Mouse (Mus musculus): Measurements from ENCODE around the gene Gdpd4. TPM values are rescaled to one million over a fixed set of nuclear protein-coding genes. Genes with fewer than 3 reads are reported as not detected.

Gdpd4 gene
- total and polyA plus RNA-seq, 3 experiments: not detected

DNA sequence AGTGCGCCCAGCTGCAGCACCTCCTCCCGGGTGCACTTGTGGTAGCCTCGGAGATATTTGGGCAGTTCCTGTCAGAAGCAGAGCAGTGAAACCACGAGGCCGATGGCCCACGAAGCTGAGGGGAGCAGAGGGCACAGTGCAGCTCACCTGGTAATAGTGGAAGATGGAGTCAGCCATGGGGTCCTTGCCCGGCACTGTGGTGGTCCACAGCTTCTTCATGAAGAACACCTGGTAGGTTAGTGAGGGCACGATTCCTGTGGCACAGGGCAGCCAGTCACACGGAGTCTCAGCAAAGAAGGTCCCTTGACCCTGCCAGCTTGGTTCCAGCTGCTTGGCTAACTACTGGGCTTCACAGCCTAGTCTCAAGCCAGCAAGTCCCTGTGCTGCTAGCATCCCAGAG, 134.7 kb downstream of the Gdpd4 start:
- DNase-seq (ENCODE audit: low read depth, low spot score): no peak
- Histone ChIP-seq H3K36me3 (ENCODE audit: control insufficient read depth in 1 of 2, insufficient read depth in 2 of 2, low read length in 2 of 2) (no peaks in the 10 kb centered on the region), H3K79me2 (ENCODE audit: control insufficient read depth, insufficient read depth, low read length, poor library complexity) (no peaks in the 10 kb centered on the region), H3K4me3 (ENCODE audit: control insufficient read depth in 1 of 2, insufficient read depth in 1 of 2, low read depth in 2 of 2, low read length in 2 of 2) (no peak overlapping the region), H3K27me3 (ENCODE audit: control insufficient read depth in 1 of 2, insufficient read depth in 2 of 2, low read length in 2 of 2) (no peaks in the 10 kb centered on the region), H3K9me3 (replicated peaks; ENCODE audit: insufficient read depth, low read length) (no peaks in the 10 kb centered on the region), H3K27ac (ENCODE audit: control insufficient read depth, low read depth, low read length) (no peak overlapping the region), H3K9ac (ENCODE audit: control insufficient read depth, low read depth, low read length, poor library complexity, severe bottlenecking) (no peak overlapping the region), H3K4me1 (ENCODE audit: control insufficient read depth in 1 of 2, insufficient read depth in 2 of 2, low read length in 2 of 2) (no peaks in the 10 kb centered on the region)
- TF ChIP-seq SMC3 (IDR thresholded peaks at IDR 0.05; ENCODE audit: low read depth, low read length) (no peak), E2F4 (IDR thresholded peaks at IDR 0.05; ENCODE audit: borderline replicate concordance, low read depth, low read length) (no peak), MAX (IDR thresholded peaks at IDR 0.05; ENCODE audit: low read length) (no peak), MAZ (IDR thresholded peaks at IDR 0.05; ENCODE audit: low read depth, low read length) (no peak), POLR2AphosphoS2 (IDR thresholded peaks at IDR 0.05; ENCODE audit: low read length) (no peak), MAFK (IDR thresholded peaks at IDR 0.05; ENCODE audit: borderline replicate concordance, low read depth, low read length) (no peak)

- DNase-seq (ENCODE audit: low read depth, low spot score): no peak
- H3K9me3 ChIP-seq (replicated peaks; ENCODE audit: insufficient read depth, low read length): no peaks in the 10 kb centered on the region
- H3K79me2 ChIP-seq (ENCODE audit: control insufficient read depth, insufficient read depth, low read length, poor library complexity): no peaks in the 10 kb centered on the region
- H3K27me3 ChIP-seq (ENCODE audit: control insufficient read depth in 1 of 2, insufficient read depth in 2 of 2, low read length in 2 of 2): no peaks in the 10 kb centered on the region
- no peaks in the 10 kb centered on the region for H3K36me3 ChIP-seq (ENCODE audit: control insufficient read depth in 1 of 2, insufficient read depth in 2 of 2, low read length in 2 of 2)
- H3K4me1 ChIP-seq (ENCODE audit: control insufficient read depth in 1 of 2, insufficient read depth in 2 of 2, low read length in 2 of 2): no peaks in the 10 kb centered on the region
- TF ChIP-seq POLR2AphosphoS5 (IDR thresholded peaks at IDR 0.05; ENCODE audit: borderline replicate concordance, low read depth, low read length): no peak
- no peak for TF ChIP-seq MAFK (IDR thresholded peaks at IDR 0.05; ENCODE audit: borderline replicate concordance, low read depth, low read length)
- no peak for TF ChIP-seq USF1 (IDR thresholded peaks at IDR 0.05; ENCODE audit: low read depth, low read length)
- TF ChIP-seq TCF12 (IDR thresholded peaks at IDR 0.05; ENCODE audit: low read depth, low read length): no peak
- no peak for TF ChIP-seq E2F4 (IDR thresholded peaks at IDR 0.05; ENCODE audit: borderline replicate concordance, low read depth, low read length)
- no peak for TF ChIP-seq ZKSCAN1 (IDR thresholded peaks at IDR 0.05; ENCODE audit: low read depth, low read length)
- no peak for TF ChIP-seq TBP (IDR thresholded peaks at IDR 0.05; ENCODE audit: low read depth, low read length)
- no peak for TF ChIP-seq HCFC1 (IDR thresholded peaks at IDR 0.05; ENCODE audit: low read depth, low read length)
- TF ChIP-seq ZNF384 (IDR thresholded peaks at IDR 0.05; ENCODE audit: low read depth, low read length): no peak
- H3K4me3 ChIP-seq (ENCODE audit: control insufficient read depth in 1 of 2, insufficient read depth in 1 of 2, low read depth in 2 of 2, low read length in 2 of 2): no peak overlapping the region
- no peak overlapping the region for H3K27ac ChIP-seq (ENCODE audit: control insufficient read depth, low read depth, low read length)
- H3K9ac ChIP-seq (ENCODE audit: control insufficient read depth, low read depth, low read length, poor library complexity, severe bottlenecking): no peak overlapping the region
Observed at GRCm38 (mm10) chr7:98054942-98055341, 135.2 kb downstream of the Gdpd4 start.

DNA sequence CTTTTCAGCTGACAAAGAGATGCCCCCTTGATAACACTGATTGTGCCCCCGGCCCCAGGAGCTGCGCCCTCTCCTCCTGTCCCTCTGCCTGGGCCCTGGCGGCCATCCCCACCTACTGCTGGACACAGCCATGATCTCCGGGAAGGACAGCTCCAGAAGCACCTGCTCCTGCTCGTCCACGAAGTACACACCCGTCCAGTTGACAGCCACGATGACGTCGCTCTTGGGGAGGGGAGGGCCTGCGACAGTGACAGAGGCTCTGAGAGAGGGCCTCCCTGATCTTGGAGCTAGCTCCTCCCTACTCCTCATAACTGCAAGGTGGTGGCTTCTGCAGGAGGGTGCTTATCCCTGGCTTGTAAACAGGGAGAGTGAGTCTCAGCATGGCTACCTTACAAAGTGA, 146.5 kb downstream of the Gdpd4 start:
- Histone ChIP-seq H3K9me3 (replicated peaks; ENCODE audit: insufficient read depth, low read length) (no peaks in the 10 kb centered on the region), H3K4me1 (ENCODE audit: control insufficient read depth in 1 of 2, insufficient read depth in 2 of 2, low read length in 2 of 2) (no peaks in the 10 kb centered on the region), H3K4me3 (ENCODE audit: control insufficient read depth in 1 of 2, insufficient read depth in 1 of 2, low read depth in 2 of 2, low read length in 2 of 2) (no peak overlapping the region), H3K27me3 (ENCODE audit: control insufficient read depth in 1 of 2, insufficient read depth in 2 of 2, low read length in 2 of 2) (no peaks in the 10 kb centered on the region), H3K27ac (ENCODE audit: control insufficient read depth, low read depth, low read length) (no peak overlapping the region), H3K79me2 (ENCODE audit: control insufficient read depth, insufficient read depth, low read length, poor library complexity) (no peaks in the 10 kb centered on the region), H3K9ac (ENCODE audit: control insufficient read depth, low read depth, low read length, poor library complexity, severe bottlenecking) (no peak overlapping the region), H3K36me3 (ENCODE audit: control insufficient read depth in 1 of 2, insufficient read depth in 2 of 2, low read length in 2 of 2) (no peaks in the 10 kb centered on the region)
- DNase-seq (ENCODE audit: low read depth, low spot score): no peak
- no peak for TF ChIP-seq GABPA (IDR thresholded peaks at IDR 0.05; ENCODE audit: low read depth, low read length)
- TF ChIP-seq CTCF (IDR thresholded peaks at IDR 0.05 in 2 of 3, conservative IDR thresholded peaks at IDR 0.05 in 1 of 3; ENCODE audit: control insufficient read depth in 1 of 3, insufficient read depth in 1 of 3, low read depth in 2 of 3, low read length in 3 of 3, poor library complexity in 1 of 3, severe bottlenecking in 1 of 3): no peak
- TF ChIP-seq ZNF384 (IDR thresholded peaks at IDR 0.05; ENCODE audit: low read depth, low read length): no peak
- no peak for TF ChIP-seq ELF1 (IDR thresholded peaks at IDR 0.05; ENCODE audit: low read depth, low read length)
- no peak for TF ChIP-seq EP300 (IDR thresholded peaks at IDR 0.05; ENCODE audit: low read depth in 1 of 2, low read length in 2 of 2)
- TF ChIP-seq RCOR1 (IDR thresholded peaks at IDR 0.05; ENCODE audit: low read depth, low read length): no peak
- no peak for TF ChIP-seq MAZ (IDR thresholded peaks at IDR 0.05; ENCODE audit: low read depth, low read length)
- no peak for TF ChIP-seq JUND (IDR thresholded peaks at IDR 0.05; ENCODE audit: low read depth, low read length)
- TF ChIP-seq HCFC1 (IDR thresholded peaks at IDR 0.05; ENCODE audit: low read depth, low read length): no peak
- TF ChIP-seq SMC3 (IDR thresholded peaks at IDR 0.05; ENCODE audit: low read depth, low read length): no peak
- TF ChIP-seq KAT2A (conservative IDR thresholded peaks at IDR 0.05; ENCODE audit: low read depth, low read length): no peak
- no peak for TF ChIP-seq E2F4 (IDR thresholded peaks at IDR 0.05; ENCODE audit: borderline replicate concordance, low read depth, low read length)
- no peak for TF ChIP-seq USF1 (IDR thresholded peaks at IDR 0.05; ENCODE audit: low read depth, low read length)
- no peak for TF ChIP-seq TCF12 (IDR thresholded peaks at IDR 0.05; ENCODE audit: low read depth, low read length)
- no peak for TF ChIP-seq MAFK (IDR thresholded peaks at IDR 0.05; ENCODE audit: borderline replicate concordance, low read depth, low read length)
